Mouse (Mus musculus): Measurements from ENCODE around the gene Nup133.

Nup133 gene

DNA sequence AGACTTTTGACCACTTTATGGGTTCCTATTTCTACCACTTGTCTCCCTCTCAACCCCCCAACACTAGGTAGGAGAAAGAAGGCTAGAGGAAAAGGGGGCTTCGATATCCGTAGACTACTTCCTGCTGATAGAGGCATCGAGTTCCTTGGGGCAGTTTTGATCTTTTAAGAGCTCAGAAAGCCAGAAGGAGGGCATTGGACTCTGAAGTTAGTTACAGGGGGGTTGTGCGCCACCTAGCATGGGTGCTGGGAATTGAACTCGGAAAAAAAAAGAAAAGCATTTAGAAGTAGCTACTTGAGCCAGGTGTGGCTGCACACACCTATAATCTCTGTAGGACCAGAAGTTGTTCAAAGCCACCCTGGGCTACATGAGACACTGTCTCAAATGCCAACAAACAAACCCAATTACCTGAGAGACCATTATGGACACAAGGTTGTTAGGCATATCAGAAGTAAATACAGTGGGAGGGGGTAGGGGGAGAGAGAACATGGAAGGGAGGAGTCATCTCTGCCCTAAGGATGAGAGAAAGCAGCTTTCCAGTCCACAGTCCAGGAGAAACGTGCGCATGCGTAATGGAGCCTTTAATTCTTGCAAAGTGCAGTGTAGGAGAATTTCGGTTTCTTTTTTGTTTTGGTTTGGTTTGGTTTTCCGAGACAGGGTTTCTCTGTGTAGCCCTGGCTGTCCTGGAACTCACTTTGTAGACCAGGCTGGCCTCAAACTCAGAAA is 1.2 kb upstream of the Nup133 start:
- DNase-seq, result peak; percentile 74

DNA sequence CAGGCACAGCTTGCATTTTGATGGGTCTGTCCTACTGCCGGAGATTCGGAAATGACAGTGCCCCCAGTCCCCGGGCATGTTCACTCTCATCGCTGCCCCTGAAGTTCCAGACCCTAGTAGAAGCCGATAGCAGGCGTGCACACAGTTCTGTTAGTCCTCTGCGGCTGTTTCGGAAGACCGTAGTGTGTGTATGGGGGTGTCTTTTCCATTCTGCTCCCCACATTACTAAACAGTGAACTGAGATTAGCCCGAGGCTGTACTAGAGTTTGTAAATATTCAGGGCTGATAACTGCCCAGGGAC is 571 bp upstream of the Nup133 start:
- DNase-seq, result no peak

DNA sequence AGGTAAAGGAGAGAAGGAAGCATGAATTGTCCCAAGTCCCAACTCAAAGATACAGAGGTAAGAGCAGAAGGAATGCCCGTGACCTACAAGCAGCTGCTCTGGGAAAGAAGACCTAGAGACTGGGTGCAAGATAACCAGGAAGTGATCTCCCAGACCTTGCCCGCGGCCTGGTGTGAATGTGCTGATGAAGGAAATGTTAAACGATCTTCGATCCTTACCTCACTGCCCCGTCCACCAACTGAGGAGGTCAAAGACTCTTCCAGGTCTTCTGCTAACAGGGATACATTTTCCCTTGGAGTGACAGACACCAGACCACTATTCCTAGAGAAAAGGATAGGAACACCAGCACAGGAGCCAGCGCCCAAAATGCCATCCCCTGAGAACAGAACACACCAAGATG is 20.0 kb downstream of the Nup133 start:
- no peak for DNase-seq

DNA sequence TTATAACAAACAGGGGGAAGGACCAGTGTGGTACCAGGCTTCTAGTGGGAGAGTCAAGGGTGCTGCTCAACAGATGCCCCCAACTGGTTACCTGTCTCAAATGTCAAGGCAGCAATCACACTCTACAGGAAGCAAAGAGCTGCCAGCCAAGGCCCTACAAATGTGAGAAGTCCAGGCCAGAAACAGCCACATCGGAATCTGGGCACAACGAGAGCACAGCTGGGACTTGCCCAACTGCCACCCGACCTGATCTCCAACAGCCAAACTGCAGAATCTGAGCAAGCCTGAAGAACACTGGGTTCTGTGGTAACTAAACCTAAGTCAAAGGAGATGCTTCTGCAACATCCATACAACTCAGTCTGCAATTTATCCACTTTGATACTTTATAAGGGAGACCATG is 23.4 kb downstream of the Nup133 start:
- no peak for DNase-seq

DNA sequence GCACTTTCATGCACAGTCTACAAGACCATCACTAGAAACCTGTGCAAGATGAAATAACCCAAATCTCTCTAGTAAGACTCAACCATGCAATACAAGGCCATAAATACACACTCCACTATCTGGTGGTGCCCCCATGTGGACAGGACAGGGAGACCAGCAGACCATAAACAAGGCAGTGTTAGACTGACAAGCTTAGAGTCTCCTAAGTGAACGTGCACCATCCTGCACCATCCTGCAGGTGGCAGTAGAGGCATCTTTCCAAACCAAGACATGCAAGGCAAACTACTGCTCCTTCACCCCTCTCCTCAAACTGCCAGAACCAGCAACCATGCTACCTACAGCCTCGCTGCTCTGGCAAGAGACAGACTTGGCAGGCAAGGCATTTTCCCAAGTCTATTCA is 24.3 kb downstream of the Nup133 start:
- peak; percentile 92 for DNase-seq

DNA sequence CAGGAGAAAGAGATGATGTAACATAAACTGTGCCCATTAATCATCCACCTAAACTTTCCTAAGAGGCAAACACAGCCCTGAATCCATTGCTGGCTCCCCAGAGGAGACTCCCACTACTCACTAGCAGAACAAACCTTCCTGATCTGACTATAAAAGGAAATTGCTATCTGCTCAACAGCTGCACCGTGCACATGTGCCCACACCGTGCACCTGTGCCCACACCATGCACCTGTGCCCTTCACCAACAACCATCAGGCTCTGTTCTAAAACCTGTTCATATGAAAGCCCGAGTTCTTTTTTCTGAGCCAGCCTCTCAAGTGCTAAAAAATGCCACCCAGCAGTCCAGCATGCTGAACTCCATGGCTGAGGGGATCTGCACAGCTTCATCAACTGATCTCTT is 34.4 kb downstream of the Nup133 start:
- DNase-seq, result no peak

DNA sequence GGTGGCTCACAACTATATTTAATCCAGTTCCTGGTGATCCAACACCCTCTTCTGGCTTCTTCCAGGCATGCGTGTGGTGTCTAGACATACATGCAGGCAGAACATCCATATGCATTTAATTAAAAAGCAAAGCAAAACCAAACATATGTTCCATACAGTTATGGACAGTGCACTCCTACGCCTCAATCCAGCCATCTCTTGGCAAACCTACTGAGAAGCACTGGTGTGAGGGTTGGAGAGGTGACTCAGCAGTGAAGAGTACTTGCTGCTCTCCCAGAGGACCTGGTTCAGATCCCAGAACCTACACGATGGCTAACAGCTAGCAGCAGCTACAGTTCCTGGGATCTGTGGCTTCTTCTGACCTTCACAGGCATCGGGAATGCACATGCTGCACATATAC is 36.8 kb downstream of the Nup133 start:
- DNase-seq, result no peak

DNA sequence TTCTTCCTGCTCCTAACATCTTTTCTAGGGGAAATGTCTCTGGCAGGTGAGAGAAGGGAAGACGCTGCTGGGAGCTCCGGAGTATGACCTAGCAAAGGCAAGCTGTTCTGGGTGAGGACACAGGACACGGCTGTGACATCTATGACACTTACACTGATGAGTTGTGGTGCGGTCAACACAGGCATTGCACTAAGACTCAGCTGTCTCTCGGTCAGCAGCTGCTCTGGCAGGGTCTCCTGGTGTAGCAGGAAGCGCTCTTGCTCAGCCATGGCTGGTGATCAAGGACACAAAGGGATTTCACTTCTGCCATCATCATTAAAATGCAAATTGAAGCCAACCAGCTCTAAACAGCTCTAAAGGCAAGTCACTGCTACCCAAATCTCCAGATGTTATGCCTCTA is 41.5 kb downstream of the Nup133 start:
- no peak for DNase-seq

DNA sequence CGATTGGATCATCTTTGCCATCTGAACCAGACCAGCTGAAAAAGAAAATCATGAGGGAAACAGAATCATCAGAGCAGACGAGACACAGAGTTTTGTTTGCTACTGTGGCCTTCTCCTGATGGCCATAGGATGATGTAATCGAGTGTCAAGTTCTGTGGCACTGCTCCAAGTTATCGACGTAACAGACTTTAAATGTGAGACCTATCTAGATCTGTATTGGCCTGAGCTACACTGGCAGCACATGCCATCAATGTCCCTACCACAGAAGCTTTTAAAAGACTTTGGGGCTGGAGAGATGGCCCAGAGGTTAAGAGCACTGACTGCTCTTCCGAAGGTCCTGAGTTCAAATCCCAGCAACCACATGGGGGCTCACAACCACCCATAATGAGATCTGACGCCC is 46.4 kb downstream of the Nup133 start:
- no peak for DNase-seq

DNA sequence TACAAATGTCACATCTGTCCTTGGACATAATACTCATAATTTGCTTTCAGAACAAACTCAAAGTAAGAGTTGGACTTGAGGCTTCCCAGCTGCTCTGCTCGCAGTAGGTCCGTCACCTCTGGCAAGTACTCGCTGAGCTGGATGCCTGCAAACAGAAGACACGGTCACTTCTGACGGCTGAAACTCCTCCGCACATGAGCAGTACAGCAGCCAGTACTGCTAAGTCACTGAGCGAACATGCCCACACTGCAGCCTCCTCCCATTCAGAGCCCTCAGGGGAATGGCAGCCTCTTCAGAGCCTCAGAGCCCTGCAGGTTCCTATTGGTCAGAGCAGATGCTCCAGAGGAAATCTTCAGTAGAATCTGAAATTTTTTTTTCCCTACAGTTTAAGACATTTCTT is 49.7 kb downstream of the Nup133 start:
- DNase-seq, result no peak

DNA sequence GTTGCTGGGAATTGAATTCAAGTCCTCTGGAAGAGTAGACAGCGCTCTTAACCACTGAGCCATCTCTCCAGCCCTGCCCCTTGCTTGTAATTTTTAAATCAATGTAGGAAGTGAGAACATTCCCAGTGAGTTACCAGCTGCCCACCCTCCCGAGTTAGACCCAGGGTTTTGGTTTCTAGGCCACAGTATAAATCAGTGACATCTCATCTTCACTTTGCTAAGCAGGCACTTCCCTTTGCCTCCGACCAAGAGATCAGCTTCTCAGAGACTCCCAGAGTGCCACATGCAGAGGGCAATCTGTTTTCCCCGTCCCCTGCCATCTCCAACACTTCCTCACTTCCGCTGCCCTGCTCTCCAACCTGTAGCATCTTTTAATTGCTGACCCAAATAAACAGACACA is 50.5 kb downstream of the Nup133 start:
- no peak for DNase-seq

DNA sequence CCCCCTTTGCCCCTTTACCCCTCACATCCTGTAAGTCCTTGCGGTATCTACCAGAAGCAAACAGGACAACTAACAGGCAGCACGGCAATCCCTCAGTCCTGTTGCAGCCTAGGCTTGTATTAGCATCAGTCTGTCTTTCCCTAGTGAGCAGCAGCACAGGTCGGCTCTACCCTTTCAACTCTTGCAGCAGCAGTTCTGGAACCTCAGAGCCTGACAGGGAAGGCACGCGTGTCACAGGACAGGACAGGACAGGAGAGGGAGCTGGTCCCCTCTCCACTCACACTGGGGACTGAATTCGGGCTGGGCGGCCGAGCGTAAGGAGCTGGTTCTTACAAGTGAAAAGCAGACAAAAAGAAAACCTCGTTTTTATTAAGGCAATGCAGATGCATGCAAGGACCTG is 52.3 kb downstream of the Nup133 start:
- DNase-seq, result no peak

DNA sequence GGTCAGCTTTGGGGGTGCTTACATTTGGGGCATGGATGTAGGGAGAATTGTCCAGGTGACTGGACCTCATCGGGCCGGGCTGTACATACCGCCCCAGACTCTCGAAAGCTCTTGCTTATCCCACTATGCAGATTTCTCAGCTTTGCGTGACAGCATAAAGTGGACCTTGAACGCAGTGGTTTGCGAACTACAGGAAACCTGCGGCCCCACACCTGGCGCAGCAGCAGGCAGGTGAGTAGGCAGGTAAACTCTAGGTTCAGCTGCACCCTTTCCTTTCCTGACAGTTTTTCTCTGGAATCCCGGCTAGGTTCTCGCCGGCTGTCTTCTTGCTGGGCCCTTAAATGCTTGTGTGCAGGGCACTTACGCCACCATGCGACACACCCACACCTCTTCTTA is 52.7 kb downstream of the Nup133 start:
- DNase-seq, result no peak

DNA sequence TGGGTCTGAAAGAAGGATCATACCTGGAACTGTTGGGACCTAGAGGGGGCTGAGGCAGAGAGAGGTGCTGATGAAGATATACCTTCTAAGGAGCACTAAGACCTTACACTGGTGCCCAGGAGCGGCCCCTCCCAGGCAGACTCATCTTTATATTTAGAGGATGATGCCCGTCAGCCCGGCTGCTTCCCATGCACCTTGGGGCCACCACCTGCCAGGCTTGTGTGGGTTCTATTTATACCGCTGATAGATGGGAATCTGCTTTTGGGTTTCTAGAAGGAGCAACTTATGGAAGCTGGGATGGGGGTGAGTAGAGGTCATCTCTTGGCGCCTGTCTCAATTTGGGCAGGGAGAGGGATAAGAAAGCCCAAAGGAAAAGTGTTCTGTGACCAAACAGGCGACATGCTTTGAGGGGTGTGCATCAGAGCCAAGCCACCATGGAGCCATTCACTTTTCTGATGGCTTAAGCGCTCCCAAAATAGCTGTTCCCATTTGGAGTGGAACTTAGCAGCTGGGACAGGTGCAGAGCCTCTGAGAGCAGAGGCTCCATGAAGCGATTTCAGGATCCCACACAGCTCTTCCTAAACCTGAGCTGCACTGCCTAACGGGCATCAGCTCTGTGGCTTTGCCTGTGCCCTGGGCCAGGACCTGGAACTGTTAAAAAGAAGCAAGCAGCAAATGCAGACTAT is 53.2 kb downstream of the Nup133 start:
- DNase-seq, result no peak

DNA sequence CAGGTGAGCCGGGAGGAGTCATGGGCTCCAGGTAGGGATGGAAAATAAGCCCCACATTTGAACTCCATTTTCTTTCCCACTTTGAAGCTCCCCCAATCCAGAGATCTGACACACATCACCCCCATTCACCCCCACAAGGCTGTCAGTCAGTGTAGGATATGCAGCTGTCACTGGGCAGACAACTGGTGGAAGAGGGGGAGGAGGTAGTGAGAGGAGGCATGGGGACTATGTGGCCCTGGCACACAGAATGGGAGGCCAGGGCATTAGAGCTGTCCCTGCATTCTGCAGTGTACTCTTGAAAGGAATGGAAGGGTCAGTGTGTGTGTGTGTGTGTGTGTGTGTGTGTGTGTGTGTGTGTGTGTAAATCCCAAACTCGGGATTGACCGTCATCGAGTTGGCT is 53.8 kb downstream of the Nup133 start:
- DNase-seq, result no peak

DNA sequence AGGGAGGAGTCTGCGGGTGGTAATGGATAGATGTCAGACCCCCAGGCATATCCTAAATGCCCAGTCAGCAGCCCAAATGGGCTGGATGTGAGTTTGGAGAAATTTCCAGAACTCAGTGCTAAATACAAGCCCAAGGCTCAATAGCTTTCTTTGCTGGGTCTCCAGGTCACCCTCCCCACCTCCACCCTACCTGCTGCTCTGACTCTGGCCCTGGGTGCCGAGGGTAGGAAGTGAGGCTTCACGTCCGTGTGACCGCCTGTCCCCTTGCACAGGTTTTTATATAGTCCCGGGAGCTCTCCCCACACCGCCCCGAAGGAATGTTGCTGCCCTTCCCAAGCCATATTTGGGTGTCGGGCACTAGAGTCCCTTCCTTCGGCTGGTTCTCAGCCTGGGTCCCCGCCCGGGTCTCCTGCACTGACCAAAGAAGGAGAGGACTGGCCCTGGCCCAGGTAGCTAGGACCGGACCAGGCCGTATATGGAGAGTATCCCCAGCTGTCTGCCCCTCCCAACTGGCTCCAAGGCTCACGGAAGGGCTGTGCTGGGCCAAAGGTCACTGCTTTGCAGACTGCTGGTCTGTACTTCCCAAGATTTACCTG is 54.5 kb downstream of the Nup133 start, which contains the start of gene Acta1:
Gene Acta1, minus strand, starts transcription at position 250 of the 596 bp plus-strand sequence.
- DNase-seq, result no peak

DNA sequence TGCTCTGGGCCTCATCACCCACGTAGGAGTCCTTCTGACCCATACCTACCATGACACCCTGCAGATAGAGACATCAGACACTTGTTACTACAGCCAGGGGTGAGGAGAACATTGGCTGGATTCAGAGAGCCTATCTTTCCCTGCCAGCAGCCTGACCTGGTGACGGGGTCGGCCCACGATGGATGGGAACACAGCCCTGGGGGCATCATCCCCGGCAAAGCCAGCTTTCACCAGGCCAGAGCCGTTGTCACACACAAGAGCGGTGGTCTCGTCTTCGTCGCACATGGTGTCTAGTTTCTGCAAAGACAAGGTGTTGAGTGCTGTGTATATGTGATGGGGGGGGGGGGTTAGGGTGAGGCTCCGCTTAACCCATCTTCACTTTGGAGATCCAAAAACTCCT is 55.7 kb downstream of the Nup133 start:
- DNase-seq, result no peak

DNA sequence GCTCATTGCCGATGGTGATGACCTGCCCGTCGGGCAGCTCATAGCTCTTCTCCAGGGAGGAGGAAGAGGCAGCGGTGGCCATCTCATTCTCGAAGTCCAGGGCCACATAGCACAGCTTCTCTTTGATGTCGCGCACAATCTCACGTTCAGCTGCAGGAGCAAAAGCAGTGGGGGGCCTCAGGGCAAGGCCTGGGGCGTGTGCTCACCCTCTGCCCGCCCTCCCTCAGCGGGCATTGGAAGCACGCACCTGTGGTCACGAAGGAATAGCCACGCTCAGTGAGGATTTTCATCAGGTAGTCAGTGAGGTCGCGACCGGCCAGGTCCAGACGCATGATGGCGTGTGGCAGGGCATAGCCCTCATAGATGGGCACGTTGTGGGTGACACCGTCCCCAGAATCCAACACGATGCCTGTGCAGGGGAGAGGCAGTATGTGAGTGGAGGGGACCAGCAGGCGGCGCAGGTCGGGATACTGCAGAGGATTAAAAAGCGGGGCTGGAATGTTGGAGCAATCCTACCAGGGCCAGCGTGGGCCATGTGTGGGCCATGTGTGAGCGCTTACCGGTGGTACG is 56.4 kb downstream of the Nup133 start:
- peak; percentile 40 for DNase-seq

DNA sequence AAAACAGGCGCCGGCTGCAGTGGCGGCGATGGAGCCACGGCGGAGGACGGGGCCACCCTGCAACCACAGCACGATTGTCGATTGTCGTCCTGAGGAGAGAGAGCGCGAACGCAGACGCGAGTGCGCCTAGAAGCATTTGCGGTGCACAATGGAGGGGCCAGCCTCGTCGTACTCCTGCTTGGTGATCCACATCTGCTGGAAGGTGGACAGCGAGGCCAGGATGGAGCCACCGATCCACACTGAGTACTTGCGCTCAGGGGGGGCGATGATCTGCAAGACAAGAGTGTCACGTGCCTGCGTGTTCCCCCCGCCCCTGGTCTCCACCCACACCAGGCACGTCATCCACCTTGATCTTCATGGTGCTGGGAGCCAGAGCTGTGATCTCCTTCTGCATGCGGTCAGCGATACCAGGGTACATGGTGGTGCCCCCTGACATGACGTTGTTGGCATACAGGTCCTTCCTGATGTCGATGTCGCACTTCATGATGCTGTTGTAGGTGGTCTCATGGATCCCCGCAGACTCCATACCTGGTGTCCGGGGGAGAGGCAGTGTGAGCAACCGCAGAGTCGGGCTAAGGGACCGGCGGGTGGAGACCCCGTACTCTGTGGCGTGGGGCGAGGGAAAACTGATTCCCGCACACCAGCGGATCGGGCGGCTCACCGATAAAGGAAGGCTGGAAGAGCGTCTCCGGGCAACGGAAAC is 57.0 kb downstream of the Nup133 start:
- DNase-seq, result peak; percentile 65

DNA sequence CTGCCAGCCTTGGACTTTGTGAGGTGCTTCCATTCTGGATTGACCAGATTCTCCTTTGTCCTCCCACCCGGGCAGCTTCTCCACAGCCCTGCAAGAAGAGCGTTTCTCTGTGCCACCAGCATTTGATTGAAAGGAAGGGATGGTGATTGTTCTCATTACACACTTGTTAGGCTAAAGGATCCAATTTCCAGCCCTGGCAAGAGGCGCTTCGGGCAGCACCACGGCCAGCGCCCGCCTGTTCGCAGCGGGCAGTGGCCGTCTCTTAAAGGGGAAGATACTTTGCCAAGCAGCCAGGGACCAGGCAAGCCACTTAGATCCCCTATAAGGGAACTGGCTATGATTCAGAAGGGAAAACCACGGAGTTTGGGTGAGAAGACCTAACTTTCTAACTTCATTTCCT is 57.8 kb downstream of the Nup133 start:
- DNase-seq, result peak; percentile 64

DNA sequence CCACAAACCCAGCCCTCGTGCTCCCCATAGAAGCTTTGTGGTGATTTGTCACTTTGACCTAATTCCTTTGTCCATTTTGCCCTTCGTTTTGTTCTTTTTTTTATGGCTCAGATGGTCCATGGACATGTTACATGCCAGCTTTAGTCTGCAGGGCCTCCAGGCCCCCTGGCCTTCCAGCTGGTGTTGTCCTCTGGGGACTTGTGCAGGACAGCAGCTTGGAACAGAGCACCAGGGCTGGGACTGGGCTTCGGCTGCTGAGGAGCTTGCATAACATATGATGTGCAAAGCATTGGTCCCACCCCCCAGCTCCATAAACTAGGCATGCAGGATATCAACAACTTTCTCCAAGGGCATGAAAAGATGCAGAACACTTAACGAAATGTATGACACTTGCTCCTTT is 59.3 kb downstream of the Nup133 start:
- no peak for DNase-seq

DNA sequence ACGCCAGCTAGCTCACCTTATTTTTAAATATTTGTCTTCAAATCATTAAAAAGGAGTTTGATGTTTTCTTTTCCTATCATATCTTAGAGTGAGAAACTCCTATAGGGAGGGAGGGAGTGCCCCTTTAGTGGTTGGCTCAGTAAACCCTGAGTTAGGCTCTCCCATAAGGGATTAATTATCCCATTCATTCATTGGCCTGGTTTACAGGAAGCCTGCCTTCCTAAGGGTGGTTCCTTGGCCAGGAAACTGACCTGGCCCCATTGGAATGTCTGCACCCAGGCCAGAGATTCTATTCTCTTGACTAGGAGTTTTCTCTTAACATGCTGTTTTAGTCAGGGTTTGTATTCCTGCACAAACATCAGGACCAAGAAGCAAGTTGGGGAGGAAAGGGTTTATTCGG is 61.1 kb downstream of the Nup133 start:
- no peak for DNase-seq

DNA sequence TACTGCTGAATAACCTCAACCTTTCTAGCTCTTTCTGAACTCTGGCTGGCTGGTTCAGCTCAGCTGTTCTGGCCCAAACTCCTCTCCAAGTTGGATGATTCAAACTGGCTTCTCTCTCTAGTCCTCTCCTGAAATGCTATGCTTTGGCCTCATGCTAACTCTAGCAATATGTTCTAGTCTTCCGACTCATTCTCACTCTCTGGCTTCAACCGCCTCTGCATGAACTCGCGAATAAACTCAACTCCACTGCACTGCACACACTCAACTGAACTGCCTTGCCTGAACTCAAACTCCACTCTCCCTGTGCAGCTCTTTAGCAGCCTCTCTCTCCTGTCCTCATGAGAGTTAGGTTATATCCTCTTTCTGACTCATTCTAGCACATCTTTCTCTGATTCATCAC is 61.9 kb downstream of the Nup133 start:
- DNase-seq, result no peak

Data from retina, postnatal 1 day (tissue).